Mouse (Mus musculus) heart, embryonic 13.5 days (tissue): ENCODE results near the gene Mgl2. TPM values are rescaled to one million over a fixed set of nuclear protein-coding genes. Genes with fewer than 3 reads are reported as not detected.

ENCODE experiments used
- ATAC-seq: fragments of 200-750 bp; cut with Nextera tagmentation; 2 replicates; pipeline ENCODE4 v1.8.0; 2017; ENCODE audit warnings: moderate TSS enrichment; ENCODE audit not compliant: insufficient number of reproducible peaks, low FRiP score, low TSS enrichment; ENCODE audit errors: extremely low read depth
- H3K27ac ChIP-seq: fragments of 300-500 bp; sonication (generic); replicated peaks from 2 replicates; pipeline ENCODE4 v1.5.1; 2015; ENCODE audit warnings: moderate library complexity, mild to moderate bottlenecking, inconsistent platforms
- H3K27me3 ChIP-seq: fragments of 300-500 bp; sonication (generic); replicated peaks from 2 replicates; pipeline ENCODE4 v1.6.1; 2015; ENCODE audit warnings: mild to moderate bottlenecking, inconsistent platforms
- H3K36me3 ChIP-seq: fragments of 300-500 bp; sonication (generic); 2 replicates; pipeline ENCODE4 v1.6.1; 2015; ENCODE audit warnings: mild to moderate bottlenecking, inconsistent platforms
- H3K4me1 ChIP-seq: fragments of 300-500 bp; sonication (generic); 2 replicates; pipeline ENCODE4 v1.6.1; 2015; ENCODE audit warnings: inconsistent platforms
- H3K4me2 ChIP-seq: fragments of 300-500 bp; sonication (generic); 2 replicates; pipeline ENCODE4 v1.6.1; 2015; ENCODE audit warnings: inconsistent platforms, mild to moderate bottlenecking, moderate library complexity
- H3K4me3 ChIP-seq: fragments of 300-500 bp; sonication (generic); 2 replicates; pipeline ENCODE4 v1.5.1; 2015; ENCODE audit warnings: moderate library complexity, mild to moderate bottlenecking, inconsistent platforms
- H3K9ac ChIP-seq: fragments of 300-500 bp; sonication (generic); 2 replicates; pipeline ENCODE4 v1.6.1; 2015; ENCODE audit warnings: inconsistent platforms, mild to moderate bottlenecking, moderate library complexity
- H3K9me3 ChIP-seq: fragments of 300-500 bp; sonication (generic); 2 replicates; pipeline ENCODE4 v1.6.1; 2016; ENCODE audit warnings: inconsistent platforms
- WGBS: fragments of 180-500 bp; shearing (Covaris S2); methylation state at CpG from one replicate; pipeline ENCODE4 v1.1.7; 2015; ENCODE audit warnings: mixed read lengths; 5-methylcytosine and 5-hydroxymethylcytosine counted together
- polyA plus RNA-seq: library from polyadenylated mRNA; unstranded; fragments of >200 nt; fragmentation: Nextera tagmentation; extraction: Ambion mirVana; gene quantifications from 2 replicates; pipeline ENCODE4 v1.2.1, GENCODE M21; 2015

Gene Mgl2
- 0.53 and 0.67 TPM in 2 replicates for polyA plus RNA-seq

DNA sequence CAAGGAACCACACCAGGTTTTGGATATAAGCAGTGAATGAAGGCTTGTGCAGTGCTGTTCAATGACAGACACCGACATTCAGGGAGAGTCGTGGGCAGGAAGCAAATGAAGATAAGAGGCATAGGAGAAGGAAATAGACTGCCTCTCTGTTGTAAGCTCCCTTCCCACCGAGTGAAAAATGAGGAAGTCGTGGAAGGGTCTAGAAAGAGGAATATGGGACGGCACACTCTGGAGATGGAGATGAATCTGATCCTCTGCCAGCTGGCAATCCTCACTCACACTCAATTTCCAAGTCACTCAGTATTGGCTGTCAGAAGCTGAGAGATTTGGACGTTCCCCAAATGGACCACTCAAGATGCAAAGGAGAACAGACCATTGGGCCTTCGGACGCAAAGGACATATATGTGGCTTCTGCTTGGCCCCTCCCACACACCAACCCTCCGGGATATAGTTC lies at the start of gene Mgl2:
TSS of gene Mgl2 (plus strand) at position 404 of the 454 bp plus-strand sequence.
- no peaks in the 10 kb centered on the region for H3K27me3 ChIP-seq
- no peak within 1 kb of the TSS for H3K4me3 ChIP-seq
- no peak within 1 kb of the TSS for H3K4me2 ChIP-seq
- H3K36me3 ChIP-seq = no peaks in the 10 kb centered on the region
- H3K9ac ChIP-seq = no peak within 1 kb of the TSS
- WGBS = 51% methylated on average over 9 of the region's 9 CpGs
- no peaks in the 10 kb centered on the region for H3K9me3 ChIP-seq
- no peak for ATAC-seq
- H3K27ac ChIP-seq = no peak within 1 kb of the TSS
- 0 out of 2 replicates have a peak, but pooled peaks cover 7% of the 10 kb centered on the region for H3K4me1 ChIP-seq

DNA sequence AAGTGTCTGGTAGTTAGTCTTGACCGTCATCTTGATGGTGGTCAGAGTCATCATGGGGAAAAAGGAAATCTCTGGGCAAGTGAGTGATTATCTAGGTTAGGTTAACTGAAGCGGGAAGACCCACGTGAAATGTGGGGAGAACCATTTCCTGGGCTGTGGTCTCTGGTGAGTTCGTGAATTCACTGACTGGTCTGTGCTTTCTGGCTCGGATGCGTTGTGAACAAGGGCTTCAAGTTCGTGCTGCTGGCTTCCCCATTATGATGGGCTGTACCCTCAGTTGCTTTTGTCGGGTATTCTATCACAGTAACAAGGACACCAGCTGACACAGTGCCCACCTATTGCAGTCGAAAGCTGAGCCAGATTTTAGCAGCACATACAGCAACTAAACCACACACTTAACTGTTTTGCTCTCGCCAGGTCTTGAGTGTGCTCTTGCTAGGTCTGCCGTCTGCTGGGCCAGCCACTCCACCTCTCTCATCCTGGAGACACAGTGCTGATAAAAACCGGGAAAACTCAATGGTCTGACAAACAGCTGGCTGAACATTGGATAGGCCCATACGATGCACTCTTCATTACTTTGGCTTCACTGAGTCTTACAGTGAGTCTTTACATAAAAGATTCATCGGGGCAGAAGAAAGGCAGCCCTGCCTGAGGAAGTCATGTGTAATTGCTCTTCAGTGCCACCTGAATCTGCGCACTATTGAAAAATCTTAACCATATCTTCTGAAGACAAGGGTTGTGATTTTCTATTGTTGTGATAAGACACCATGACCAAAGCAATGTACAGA lies 49.1 kb upstream of the Mgl2 start:
- 72% methylated on average over 15 of the region's 15 CpGs for WGBS
- no peak for ATAC-seq

DNA sequence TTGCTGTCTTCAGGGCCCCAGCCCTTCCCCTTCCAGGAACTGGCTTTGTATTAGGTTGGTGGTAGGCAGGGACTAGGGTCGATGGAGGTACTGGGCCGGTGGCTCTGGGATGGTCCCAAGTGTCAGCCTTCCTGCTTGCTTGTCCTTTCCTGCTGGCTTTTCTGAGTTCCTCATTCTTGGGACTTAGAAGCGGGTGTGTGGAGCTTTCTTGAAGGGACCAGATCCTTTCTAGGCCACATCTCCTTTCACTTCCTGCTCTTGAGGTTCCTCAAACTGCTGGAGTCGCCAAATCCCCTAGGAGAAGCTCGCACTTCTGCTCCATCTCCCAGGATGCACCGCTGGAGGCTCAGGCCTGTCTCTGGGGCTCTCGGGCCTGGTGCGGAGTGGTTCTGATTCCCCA lies 45.6 kb upstream of the Mgl2 start:
- no peak for ATAC-seq
- no peaks in the 10 kb centered on the region for H3K27me3 ChIP-seq
- H3K4me3 ChIP-seq = no peak overlapping the region
- H3K9me3 ChIP-seq = no peaks in the 10 kb centered on the region
- WGBS = 76% methylated on average over 8 of the region's 8 CpGs
- H3K4me2 ChIP-seq = no peak overlapping the region
- peaks cover 5% of the 10 kb centered on the region; the same call in 1 of the 2 replicates for H3K4me1 ChIP-seq
- H3K9ac ChIP-seq = no peak overlapping the region
- no peak overlapping the region for H3K27ac ChIP-seq
- no peaks in the 10 kb centered on the region for H3K36me3 ChIP-seq

More for the DNA sequence above, 49.1 kb upstream of the Mgl2 start:
- H3K9me3 ChIP-seq = no peaks in the 10 kb centered on the region
- no peak overlapping the region for H3K27ac ChIP-seq
- H3K4me2 ChIP-seq = no peak overlapping the region
- H3K36me3 ChIP-seq = no peaks in the 10 kb centered on the region
- peaks cover 5% of the 10 kb centered on the region; the same call in 1 of the 2 replicates for H3K4me1 ChIP-seq
- H3K9ac ChIP-seq = no peak overlapping the region
- H3K4me3 ChIP-seq = no peak overlapping the region
- no peaks in the 10 kb centered on the region for H3K27me3 ChIP-seq

DNA sequence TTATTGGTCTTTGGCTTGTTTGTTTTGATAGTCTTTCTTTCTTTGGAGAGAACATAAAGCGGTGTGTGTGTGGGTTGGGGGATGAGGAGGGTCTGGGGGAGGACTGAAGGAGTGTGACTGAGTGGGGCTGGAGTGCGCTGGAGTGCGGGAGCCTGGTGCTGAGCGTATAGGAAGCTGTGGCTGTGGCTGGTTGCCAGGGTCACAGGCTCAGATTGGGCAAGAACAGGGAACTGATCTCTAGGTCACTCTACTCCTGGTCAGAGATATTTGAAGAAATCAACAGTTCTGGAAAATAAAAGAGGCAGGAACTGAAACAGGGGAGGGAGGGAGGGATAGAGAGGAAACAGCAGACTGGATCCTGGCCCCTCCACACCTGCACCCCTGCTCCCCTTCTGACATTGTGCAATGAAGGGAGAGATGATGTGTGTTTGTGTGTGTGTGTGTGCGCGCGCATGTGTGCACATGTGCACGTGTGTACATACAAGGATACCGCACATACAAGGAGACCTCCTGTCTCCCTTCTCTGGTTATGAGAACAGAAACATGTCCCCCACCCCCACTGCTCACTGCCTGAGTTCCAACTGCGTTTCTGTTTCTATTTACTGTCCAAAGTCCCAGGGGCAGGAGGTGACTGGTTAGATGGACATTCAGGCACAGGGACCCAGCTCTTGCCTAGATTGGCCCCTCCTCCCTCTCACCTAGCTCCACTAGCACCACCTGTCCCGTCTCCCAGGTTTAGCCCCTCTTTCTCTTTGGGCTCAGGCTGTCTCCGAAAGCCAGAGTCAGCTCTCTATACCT lies 37.9 kb upstream of the Mgl2 start, which contains the start of gene Asgr2:
TSS of gene Asgr2 (plus strand) at position 659 of the 798 bp plus-strand sequence.
- Histone ChIP-seq H3K27ac (no peak within 1 kb of the TSS), H3K4me2 (no peak within 1 kb of the TSS), H3K9ac (no peak within 1 kb of the TSS), H3K4me1 (no peaks in the 10 kb centered on the region), H3K36me3 (no peaks in the 10 kb centered on the region), H3K9me3 (no peaks in the 10 kb centered on the region), H3K4me3 (no peak within 1 kb of the TSS), H3K27me3 (peaks cover 15% of the 10 kb centered on the region; the same call in 1 of the 2 replicates)
- ATAC-seq = no peak
- WGBS = 68% methylated on average over 12 of the region's 12 CpGs

DNA sequence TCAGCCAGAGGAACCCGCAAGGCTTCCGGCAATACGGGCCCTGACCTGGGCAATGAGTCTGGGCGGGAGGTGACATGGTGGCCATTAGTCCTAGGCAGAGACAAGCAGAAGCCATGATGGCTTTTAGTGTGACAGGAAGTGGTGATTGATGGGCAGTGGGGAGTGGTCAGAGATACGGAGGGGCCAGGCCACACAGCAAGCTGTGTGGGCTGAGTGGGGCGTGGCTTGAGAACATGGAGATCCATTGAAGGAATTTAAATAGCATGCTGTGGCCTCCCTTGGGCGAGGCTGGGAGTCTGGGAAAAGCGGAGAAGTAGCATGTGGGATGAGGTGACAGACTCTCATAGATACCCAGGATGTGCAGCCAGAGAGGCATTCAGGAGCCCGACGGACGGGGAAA lies 32.7 kb upstream of the Mgl2 start:
- Histone ChIP-seq H3K4me3 (no peak overlapping the region), H3K27me3 (peaks cover 16% of the 10 kb centered on the region; the same call in 1 of the 2 replicates), H3K4me2 (no peak overlapping the region), H3K4me1 (no peaks in the 10 kb centered on the region), H3K27ac (no peak overlapping the region), H3K36me3 (no peaks in the 10 kb centered on the region), H3K9me3 (0 out of 2 replicates have a peak, but pooled peaks cover 4% of the 10 kb centered on the region), H3K9ac (no peak overlapping the region)
- ATAC-seq = no peak
- WGBS = 64% methylated on average over 11 of the region's 11 CpGs

DNA sequence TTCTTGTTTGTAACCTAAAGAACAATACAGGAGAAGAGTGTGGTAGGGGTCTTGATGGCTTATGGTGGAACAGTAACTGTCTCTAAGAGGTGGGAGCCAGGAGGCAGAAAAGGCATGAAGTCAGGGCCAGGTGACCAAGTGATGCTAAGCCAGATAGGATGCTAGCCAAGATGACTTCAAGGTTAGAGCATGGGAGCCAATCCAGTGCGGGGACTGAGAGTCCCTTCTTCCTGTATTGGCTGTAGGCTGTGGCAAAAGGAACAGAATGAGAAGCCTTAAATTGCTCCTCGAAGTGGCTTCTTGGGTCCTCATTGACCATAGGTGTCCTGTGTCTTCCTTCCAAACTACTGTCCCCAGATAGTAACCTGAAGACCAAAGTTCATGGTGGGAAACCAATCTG lies 31.0 kb upstream of the Mgl2 start:
- Histone ChIP-seq H3K9me3 (0 out of 2 replicates have a peak, but pooled peaks cover 4% of the 10 kb centered on the region), H3K36me3 (no peaks in the 10 kb centered on the region), H3K27ac (no peak overlapping the region), H3K4me3 (no peak overlapping the region), H3K9ac (no peak overlapping the region), H3K4me2 (no peak overlapping the region), H3K4me1 (no peaks in the 10 kb centered on the region), H3K27me3 (peaks cover 16% of the 10 kb centered on the region)
- ATAC-seq = no peak
- 73% methylated on average over 2 of the region's 2 CpGs for WGBS

DNA sequence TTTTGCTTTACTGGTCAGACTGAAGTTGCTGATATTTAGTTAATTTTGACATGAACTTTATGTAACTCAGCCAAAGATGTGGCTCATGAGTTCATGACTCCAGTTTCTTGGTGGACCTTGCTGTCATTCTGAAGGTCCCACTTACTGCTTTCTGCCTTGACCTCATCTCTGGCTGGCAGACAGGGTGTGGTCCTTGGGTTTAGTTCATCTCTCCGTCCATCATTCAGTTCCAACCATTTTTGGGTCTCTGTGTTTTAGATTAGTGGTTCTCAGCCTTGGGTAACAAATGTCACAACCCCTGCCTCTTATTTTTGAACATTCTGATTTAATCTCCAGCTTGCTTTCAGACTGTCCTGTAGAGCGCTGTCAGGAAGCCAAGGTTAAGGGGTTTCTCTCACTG lies 30.3 kb upstream of the Mgl2 start:
- H3K9me3 ChIP-seq = 0 out of 2 replicates have a peak, but pooled peaks cover 4% of the 10 kb centered on the region
- ATAC-seq = no peak

DNA sequence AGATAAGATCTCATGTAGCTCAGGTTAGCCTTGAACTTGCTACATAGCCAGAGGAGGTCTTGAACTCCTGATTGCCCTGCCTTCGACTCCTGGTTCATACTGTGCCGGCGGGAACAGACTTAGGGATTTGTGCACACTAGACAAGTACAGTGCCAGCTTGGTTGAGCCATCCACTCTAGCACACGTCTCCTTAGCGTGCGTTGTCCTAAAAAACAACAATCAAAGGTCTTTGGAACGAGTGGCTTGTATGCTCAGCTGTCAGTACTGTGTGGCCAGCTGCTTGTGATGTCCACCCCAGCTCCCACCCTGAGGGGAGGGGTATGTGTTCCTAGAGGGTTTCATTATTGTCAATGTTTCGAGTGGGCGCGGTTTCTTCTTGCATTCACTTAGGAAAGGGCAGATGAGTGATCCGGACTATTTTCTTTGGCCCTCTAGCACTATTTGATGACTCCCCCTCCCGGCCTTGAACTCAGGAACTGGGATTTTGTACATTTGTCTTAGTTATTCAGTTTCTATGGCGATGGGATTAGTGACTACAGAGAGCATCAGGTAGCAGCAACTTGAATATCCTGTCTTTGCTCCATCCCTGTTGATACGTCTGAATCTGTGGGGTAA lies 26.3 kb upstream of the Mgl2 start:
- Histone ChIP-seq H3K9me3 (0 out of 2 replicates have a peak, but pooled peaks cover 3% of the 10 kb centered on the region), H3K36me3 (no peaks in the 10 kb centered on the region), H3K27ac (no peak overlapping the region), H3K4me2 (no peak overlapping the region), H3K4me3 (no peak overlapping the region), H3K27me3 (peaks cover 4% of the 10 kb centered on the region), H3K4me1 (no peaks in the 10 kb centered on the region), H3K9ac (no peak overlapping the region)
- 77% methylated on average over 14 of the region's 14 CpGs for WGBS
- ATAC-seq = no peak

More for the DNA sequence above, 30.3 kb upstream of the Mgl2 start:
- no peak overlapping the region for H3K9ac ChIP-seq
- H3K27me3 ChIP-seq = peaks cover 16% of the 10 kb centered on the region
- whole genome bisulfite sequencing = 69% methylated on average over 2 of the region's 2 CpGs
- no peak overlapping the region for H3K4me3 ChIP-seq
- no peaks in the 10 kb centered on the region for H3K36me3 ChIP-seq
- H3K4me1 ChIP-seq = no peaks in the 10 kb centered on the region
- H3K4me2 ChIP-seq = no peak overlapping the region
- no peak overlapping the region for H3K27ac ChIP-seq

DNA sequence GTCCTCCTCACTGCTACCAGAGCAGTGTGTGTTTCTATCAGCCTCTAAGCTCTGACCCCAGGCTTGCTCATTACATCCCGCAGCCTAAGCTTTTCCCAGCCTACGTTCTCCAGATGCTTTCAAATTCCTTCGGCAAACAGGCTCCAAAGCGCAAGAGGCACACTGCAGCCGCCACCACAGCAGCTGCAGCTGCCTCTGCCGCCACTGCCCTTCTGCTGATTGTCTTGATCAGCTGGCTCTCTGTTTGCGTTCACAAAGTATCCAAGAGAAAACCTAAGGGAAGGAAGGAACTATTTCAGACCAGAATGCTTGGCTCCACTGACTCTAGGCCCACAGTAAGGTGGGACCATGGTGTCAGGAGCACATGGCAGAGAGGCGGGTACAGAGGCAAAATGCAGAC lies 23.0 kb upstream of the Mgl2 start:
- 43% methylated on average over 8 of the region's 8 CpGs for WGBS
- ATAC-seq = no peak

DNA sequence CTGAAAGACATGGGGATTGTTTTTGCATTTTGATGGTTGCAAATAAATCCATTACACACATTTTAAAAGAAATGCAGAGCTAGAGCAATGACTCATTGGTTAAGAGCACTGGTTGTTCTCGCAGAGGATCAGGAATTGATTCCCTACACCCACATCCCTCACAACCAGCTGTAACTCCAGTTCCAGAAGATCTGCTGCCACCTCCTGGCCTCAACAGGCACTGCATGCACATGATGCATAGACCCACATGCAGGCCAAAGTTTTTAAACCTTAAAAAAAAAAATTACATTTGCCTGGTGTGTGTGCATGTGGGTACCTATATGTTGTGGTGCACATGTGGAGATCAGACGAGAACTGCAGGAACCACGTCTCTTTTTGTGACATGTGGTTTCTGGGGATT lies 20.0 kb upstream of the Mgl2 start:
- peaks cover 5% of the 10 kb centered on the region; the same call in 1 of the 2 replicates for H3K9me3 ChIP-seq
- no peak overlapping the region for H3K4me2 ChIP-seq
- WGBS = 63% methylated on average over 3 of the region's 3 CpGs
- H3K9ac ChIP-seq = no peak overlapping the region
- H3K4me3 ChIP-seq = no peak overlapping the region
- H3K4me1 ChIP-seq = no peaks in the 10 kb centered on the region
- no peak for ATAC-seq
- H3K36me3 ChIP-seq = no peaks in the 10 kb centered on the region
- no peak overlapping the region for H3K27ac ChIP-seq
- no peaks in the 10 kb centered on the region for H3K27me3 ChIP-seq

More for the DNA sequence above, 23.0 kb upstream of the Mgl2 start:
- H3K27ac ChIP-seq = no peak overlapping the region
- no peaks in the 10 kb centered on the region for H3K36me3 ChIP-seq
- H3K4me3 ChIP-seq = no peak overlapping the region
- H3K9me3 ChIP-seq = peaks cover 5% of the 10 kb centered on the region; the same call in 1 of the 2 replicates
- no peaks in the 10 kb centered on the region for H3K4me1 ChIP-seq
- H3K4me2 ChIP-seq = no peak overlapping the region
- H3K27me3 ChIP-seq = no peaks in the 10 kb centered on the region; the same call in 1 of the 2 replicates
- H3K9ac ChIP-seq = no peak overlapping the region

DNA sequence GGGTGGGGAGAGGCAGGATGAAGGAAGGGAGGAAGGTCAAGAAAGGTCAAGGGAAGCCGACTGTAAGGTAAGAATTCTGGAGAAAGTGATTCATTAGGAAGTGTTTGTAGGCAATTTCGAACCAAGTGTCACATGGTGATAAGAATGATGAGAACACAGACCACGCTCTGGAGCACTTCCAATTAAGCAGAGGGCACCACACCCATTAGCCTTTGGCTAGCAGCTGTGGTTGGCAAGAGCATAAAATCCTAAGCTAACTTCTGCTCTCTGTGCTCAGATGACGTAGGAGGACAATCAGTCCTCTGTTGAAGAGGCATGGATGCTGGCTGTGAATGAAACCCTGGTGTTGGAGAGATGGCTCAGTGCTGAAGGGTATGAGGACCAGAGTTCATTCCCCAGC lies 15.6 kb upstream of the Mgl2 start:
- WGBS = 40% methylated on average over 4 of the region's 4 CpGs
- H3K27me3 ChIP-seq = no peaks in the 10 kb centered on the region

More for the DNA sequence above, 15.6 kb upstream of the Mgl2 start:
- Histone ChIP-seq H3K4me3 (no peak overlapping the region), H3K36me3 (no peaks in the 10 kb centered on the region), H3K4me1 (no peaks in the 10 kb centered on the region), H3K27ac (no peak overlapping the region), H3K9ac (no peak overlapping the region), H3K4me2 (no peak overlapping the region), H3K9me3 (peaks cover 13% of the 10 kb centered on the region; the same call in 1 of the 2 replicates)
- ATAC-seq = no peak
